Mouse (Mus musculus) left cerebral cortex, adult 9 months (tissue): ENCODE results near the gene Mgat2.
"Not testable (repeated sequence)": the region's sequence is repeated elsewhere in the genome, so short reads cannot be mapped to it uniquely, and the experiment has no call there.

Source experiments
- DNase-seq, 2 experiments: peaks; one replicate each; pipeline ENCODE4 v3.0.0; 2022; ENCODE audit warnings: low spot score in 2 of 2

Mgat2 gene

GRCm38 (mm10) chr12:69183583-69184308, at the start of gene Mgat2, which contains the start of gene Rpl36al:
Gene Mgat2 (plus strand): TSS chr12:69184157.
Gene Rpl36al (minus strand): TSS chr12:69184083.
- DNase-seq = peak; percentile 92 to 98

DNA sequence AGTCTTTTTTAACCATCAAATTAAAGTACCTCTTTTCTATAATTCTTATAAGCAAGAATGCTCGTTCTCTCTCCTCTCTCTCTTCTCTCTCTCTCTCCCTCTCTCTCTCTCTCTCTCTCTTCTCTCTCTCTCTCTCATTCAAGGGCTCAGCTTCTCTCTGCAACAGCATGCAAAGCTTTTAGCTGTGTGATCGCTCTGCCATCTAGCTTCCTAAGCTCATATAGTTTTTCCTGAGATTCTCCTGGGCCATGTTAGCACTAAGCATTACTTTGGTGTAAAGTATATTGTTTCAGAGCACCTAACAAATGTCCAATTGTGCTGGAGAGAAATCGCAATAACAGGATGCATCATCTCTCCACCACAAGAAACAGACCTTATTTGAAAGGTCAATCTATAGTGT, 44.8 kb upstream of the Mgat2 start:
- no peak for DNase-seq

- no peak for DNase-seq
These were observed 44.1 kb upstream of the Mgat2 start for GRCm38 (mm10) chr12:69139841-69140240.

DNA sequence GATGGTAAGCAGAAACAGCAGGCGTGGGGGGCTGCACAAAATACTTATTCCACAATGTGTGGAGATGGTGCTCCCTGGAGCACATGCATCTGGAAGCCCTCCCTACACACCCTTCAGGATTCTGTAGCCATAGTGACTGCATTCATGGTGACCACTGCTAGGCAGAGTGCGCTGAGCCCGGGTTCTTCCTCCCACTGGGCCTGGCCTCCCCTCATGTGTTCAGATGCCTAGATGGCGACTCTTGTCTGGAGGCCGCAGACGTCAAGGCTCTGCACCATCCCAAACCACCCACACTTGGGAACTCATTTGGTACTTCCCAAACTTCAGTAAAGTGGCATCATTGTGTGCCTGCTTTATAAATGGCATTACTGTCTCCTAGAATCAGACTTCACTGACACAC, 40.5 kb upstream of the Mgat2 start:
- no peak for DNase-seq

DNA sequence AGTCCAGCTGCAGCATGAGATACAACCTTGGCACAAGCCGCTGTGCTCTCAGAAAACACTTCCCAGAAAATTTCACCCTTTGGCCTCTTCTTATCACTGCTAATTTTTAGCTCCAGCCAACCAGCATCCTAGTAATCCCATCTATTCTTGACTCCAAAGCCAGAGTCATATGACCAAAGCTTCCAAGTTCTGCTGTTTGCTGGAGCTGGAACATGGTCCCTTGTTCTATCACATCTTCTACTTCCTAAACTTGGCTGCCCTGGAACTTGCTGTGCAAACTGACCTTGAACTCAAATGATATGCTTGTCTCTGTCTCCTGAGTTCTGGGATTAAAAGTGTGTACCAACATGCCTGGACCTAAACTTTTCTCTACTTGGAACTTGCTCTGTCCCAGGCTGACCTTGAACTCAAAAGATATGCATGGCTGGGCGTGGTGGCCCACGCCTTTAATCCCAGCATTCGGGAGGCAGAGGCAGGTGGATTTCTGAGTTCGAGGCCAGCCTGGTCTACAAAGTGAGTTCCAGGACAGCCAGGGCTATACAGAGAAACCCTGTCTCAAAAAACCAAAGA, 36.7 kb upstream of the Mgat2 start:
- no peak for DNase-seq

DNA sequence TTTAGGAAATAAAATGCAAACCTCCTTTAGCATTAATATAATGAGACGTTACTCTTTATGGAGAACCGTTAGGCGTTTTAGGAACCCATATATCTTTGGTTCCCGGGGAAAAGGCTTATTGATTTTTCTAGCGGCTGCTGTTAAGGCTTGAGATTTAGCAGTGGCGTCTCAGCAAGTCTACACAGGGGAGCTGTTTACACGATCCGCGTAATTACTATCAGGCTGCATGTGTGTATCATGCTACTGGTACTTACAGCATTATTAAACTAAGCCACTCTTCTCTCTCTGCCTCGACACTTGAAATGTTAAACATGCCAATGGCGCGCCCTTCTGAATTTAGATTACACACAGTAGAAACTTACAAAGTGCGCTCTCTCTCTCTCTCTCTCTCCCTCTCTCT, 33.9 kb upstream of the Mgat2 start:
- no peak for DNase-seq

DNA sequence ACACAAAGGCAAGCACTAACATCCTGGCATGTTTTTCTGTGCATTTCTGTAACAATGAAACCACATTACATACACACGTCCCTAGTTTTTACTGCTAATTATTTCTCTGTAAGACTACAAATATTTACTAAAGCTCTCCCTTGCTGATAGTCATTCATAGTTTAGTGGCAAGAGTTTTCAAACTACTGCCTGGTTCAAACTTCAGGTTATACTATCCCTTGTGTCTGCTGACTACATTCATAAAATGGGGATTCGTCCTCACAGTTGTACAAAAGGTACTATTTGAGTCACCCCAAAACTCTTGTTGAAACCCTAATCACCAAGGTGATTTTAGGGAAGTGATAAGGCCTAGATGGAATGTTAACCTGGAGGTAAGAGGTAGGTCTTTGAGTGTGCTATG, 28.0 kb upstream of the Mgat2 start:
- DNase-seq = no peak

DNA sequence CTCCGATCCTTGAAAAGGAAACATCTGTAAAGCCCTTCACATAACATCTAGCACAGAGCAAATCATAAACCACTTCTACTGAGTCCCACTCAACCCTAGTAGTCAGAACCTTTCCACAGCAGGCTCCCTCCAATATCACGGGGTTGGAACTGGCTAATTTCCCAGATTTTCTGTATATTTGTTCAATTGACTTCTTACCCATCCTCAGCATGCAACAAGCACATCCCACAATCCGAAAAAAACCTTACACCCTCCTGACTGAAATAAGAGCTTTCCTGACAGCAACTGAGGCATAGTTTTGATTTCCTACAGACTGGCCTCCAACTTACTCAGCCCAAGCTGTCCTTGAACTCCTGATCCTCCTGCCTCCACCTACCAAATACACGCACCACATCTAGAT, 27.5 kb upstream of the Mgat2 start:
- DNase-seq = no peak

DNA sequence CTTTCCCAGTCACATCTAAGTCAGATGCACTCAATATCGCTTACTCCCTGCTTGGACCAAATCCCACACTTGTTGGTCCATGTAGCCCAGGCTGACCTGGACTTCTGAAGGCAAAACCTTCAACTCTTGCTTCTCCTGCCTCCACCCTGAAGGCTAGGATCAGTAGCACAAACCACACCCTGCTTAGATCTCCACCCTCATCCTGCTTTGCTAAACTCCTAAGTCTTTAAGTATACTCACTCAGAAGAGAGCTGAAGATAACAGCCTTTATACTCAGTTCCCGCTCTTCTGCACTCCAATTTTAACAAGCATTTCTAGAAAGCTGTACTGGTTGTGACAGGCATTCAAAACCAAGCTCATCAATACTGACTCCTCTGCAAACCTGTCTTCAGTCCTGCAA, 26.9 kb upstream of the Mgat2 start:
- no peak for DNase-seq

- no peak for DNase-seq
These were observed 25.6 kb upstream of the Mgat2 start for GRCm38 (mm10) chr12:69158366-69158764.

DNA sequence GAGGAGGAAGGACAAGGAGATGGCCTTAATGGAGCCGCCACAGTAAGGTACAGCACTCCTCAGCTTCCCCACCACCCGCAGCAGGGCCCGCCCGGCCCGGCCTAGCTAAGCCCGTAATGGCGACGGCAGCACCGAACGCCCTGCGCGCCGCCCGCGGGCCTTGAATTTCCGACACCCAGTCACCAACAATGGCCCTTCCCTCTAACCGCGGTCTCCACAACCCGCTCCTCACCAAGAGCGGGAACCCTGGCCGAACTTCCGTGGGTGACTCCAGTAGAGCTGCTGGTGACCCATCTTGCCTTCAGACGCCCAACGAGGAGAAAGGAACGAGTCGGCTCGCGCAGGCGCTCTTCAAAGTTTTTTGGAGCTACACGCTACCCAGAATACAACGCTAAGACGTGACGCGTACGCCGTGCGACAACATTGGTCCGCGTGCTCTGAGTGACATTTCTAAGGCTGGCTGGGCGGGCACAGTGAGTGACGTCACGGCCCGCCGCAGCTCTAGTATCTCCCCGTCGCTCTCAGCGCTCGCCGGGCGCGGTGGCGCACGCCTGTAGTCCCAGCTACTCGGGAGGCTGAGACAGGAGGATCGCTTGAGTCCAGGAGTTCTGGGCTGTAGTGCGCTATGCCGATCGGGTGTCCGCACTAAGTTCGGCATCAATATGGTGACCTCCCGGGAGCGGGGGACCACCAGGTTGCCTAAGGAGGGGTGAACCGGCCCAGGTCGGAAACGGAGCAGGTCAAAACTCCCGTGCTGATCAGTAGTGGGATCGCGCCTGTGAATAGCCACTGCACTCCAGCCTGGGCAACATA, 25.0 kb upstream of the Mgat2 start, which contains the start of gene Rps29:
Gene Rps29, minus strand, starts transcription at position 422 of the 813 bp plus-strand sequence.
- peak; percentile 97 to 99 for DNase-seq

GRCm38 (mm10) chr12:69159578-69159940, 24.4 kb upstream of the Mgat2 start:
- DNase-seq = peak in 1 of 2 experiments; percentile 31

- DNase-seq = not testable (repeated sequence)
These were observed 23.3 kb upstream of the Mgat2 start for GRCm38 (mm10) chr12:69160677-69161076.

GRCm38 (mm10) chr12:69163586-69163985, 20.4 kb upstream of the Mgat2 start:
- not testable (repeated sequence) for DNase-seq

DNA sequence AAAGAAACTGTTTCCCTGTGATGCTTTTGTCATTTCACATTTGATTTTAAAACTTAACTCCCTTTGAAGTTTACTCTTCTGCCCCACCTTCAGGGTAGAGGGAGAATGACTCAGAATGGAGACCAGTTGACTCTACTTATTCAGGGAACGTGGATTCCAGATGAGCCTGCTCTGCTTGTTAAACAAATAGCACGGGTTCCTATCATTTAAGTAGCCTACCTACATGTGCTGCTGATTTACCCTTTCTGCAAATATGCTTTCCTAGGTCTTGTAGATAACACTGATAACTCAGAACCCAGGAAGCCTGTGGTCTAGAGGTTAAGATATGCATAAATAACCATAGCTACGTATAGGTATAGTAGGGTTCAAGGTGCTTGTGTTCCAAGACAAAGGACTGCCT, 19.1 kb upstream of the Mgat2 start:
- DNase-seq = no peak

GRCm38 (mm10) chr12:69166861-69167581, 16.9 kb upstream of the Mgat2 start:
- DNase-seq = not testable (repeated sequence)

GRCm38 (mm10) chr12:69167656-69168460, 16.1 kb upstream of the Mgat2 start:
- no peak for DNase-seq

DNA sequence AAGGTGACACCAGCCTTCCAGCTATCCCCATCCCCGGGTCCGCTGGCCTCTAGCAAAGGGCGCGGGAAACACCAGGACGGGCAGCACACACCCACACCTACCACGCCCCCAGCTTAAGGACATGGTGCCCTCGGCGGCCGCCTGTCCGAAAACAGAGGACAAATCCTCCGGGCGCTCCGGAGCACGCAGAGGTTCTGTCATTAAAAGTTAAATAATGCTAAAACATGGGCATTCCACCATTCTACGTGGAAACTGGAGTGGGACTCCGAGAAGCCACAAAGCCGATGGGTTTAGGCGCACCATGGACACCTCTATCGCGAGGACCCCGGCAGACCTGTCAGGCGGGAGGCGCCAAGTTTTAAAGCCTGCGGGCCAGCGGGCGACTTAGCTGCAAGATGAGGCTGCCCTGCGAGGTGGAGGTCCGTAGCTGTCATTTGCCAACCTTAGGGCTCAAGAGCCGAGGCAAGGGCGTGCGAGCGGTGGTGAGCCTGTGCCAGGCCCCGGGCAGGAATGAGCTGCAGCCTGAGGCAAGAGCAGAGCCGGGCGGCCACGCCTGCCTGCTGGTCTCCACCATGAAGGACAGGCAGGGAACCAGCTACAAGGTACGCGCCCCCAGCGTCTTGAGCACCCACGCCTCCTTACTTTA, 15.4 kb upstream of the Mgat2 start, which contains the start of gene Lrr1:
Gene Lrr1, plus strand, starts transcription at position 354 of the 646 bp plus-strand sequence.
- peak; percentile 58 to 91 for DNase-seq

DNA sequence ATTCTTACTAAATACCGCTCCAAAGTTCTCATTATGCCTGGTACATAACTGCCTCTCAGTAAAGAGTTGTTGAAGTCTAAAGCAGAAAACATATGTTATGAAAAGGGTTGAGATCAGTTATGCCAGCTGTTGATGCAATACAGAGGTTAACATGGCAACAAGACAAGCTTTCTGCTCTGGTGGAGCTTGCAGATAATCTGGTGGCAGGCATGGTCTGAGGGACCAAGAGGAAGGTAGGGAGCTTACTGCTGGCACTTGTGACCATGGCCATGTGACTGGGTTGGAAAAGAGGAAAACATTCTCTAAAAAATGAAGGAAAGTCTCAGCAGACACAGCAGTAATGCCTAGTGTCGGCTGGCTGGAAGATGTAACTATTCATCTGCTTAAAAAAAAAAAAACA, 12.7 kb upstream of the Mgat2 start:
- no peak for DNase-seq

GRCm38 (mm10) chr12:69175975-69176374, 8.0 kb upstream of the Mgat2 start:
- DNase-seq = no peak

GRCm38 (mm10) chr12:69177526-69177925, 6.4 kb upstream of the Mgat2 start:
- DNase-seq = no peak
